Mouse (Mus musculus): ENCODE results near the gene Lmod1.

Lmod1 gene

GRCm38 (mm10) chr1:135324571-135324970 lies at the start of gene Lmod1:
Lmod1 (plus strand) TSS chr1:135324807.
- ChIA-PET CTCF (interaction anchor here in 3 of 4 experiments (0.5 to 1.2 kb wide), 5 partner anchors 34 to 523 kb away, joined by 3 to 4 read pairs (median 3); no protein-coding TSS in a partner anchor), POLR2A (interaction anchor here (0.5 to 4.8 kb wide), 19 partner anchors 11 to 406 kb away, joined by 3 to 35 read pairs (median 3); partner anchors contain the start of genes Timm17a (in 3 of the 4), Elf3 (in 2 of the 4) and Rnpep (in 1 of the 4))

- ChIA-PET POLR2A (interaction anchor here (0.6 to 4.5 kb wide), 11 partner anchors 12 to 1196 kb away, joined by 3 to 28 read pairs (median 4); partner anchors contain the start of genes Elf3 (in 1 of the 4) and Gpr37l1 (in 1 of the 4)), CTCF (interaction anchor here in 3 of 4 experiments (0.6 to 1.0 kb wide), 6 partner anchors 15 to 138 kb away, joined by 3 to 6 read pairs (median 3); no protein-coding TSS in a partner anchor)
These were observed 44.0 kb upstream of the Lmod1 start for GRCm38 (mm10) chr1:135280646-135281045.

GRCm38 (mm10) chr1:135281841-135282240 lies 42.8 kb upstream of the Lmod1 start:
- ChIA-PET POLR2A (interaction anchor here in 2 of 4 experiments (1.1 to 4.5 kb wide), 11 partner anchors 10 to 123 kb away, joined by 3 to 28 read pairs (median 6); partner anchors contain the start of genes Elf3 (in 1 of the 2) and Timm17a (in 1 of the 2)), CTCF (interaction anchor here in 3 of 4 experiments (0.6 to 1.1 kb wide), 3 partner anchors 20 to 222 kb away, joined by 3 read pairs; no protein-coding TSS in a partner anchor)

- POLR2A ChIA-PET = interaction anchor here (0.7 to 4.5 kb wide), 34 partner anchors 9 to 1286 kb away, joined by 3 to 28 read pairs (median 4); partner anchors contain the start of genes Elf3 (in 3 of the 4), Lmod1 (in 2 of the 4) and Timm17a (in 1 of the 4)
- CTCF ChIA-PET = interaction anchor here in 3 of 4 experiments (0.6 to 1.7 kb wide), 8 partner anchors 10 to 223 kb away, joined by 3 to 9 read pairs (median 3); no protein-coding TSS in a partner anchor
These were observed 41.9 kb upstream of the Lmod1 start for GRCm38 (mm10) chr1:135282536-135283286.

- ChIA-PET CTCF (interaction anchor here in 2 of 4 experiments (0.6 to 1.7 kb wide), 8 partner anchors 11 to 387 kb away, joined by 3 to 9 read pairs (median 3); no protein-coding TSS in a partner anchor), POLR2A (interaction anchor here (0.6 to 4.5 kb wide), 32 partner anchors 8 to 1286 kb away, joined by 3 to 28 read pairs (median 4); partner anchors contain the start of genes Elf3 (in 3 of the 4), Lmod1 (in 2 of the 4) and Timm17a (in 1 of the 4))
These were observed 41.3 kb upstream of the Lmod1 start for GRCm38 (mm10) chr1:135283287-135283825.

GRCm38 (mm10) chr1:135283826-135284291 lies 40.7 kb upstream of the Lmod1 start, which contains the start of gene Rnpep:
Rnpep (minus strand) TSS chr1:135284084.
- POLR2A ChIA-PET = interaction anchor here (0.6 to 4.5 kb wide), 29 partner anchors 10 to 1285 kb away, joined by 3 to 28 read pairs (median 4); partner anchors contain the start of genes Elf3 (in 3 of the 4), Lmod1 (in 2 of the 4) and Timm17a (in 1 of the 4)
- CTCF ChIA-PET = interaction anchor here in 2 of 4 experiments (0.9 to 1.7 kb wide), 6 partner anchors 22 to 386 kb away, joined by 3 to 9 read pairs (median 3); no protein-coding TSS in a partner anchor

GRCm38 (mm10) chr1:135286311-135286710 lies 38.3 kb upstream of the Lmod1 start:
- ChIA-PET POLR2A (interaction anchor here in 2 of 4 experiments (1.0 to 2.2 kb wide), 4 partner anchors 9 to 28 kb away, joined by 3 to 8 read pairs (median 4); partner anchors contain the start of genes Elf3 (in 1 of the 2) and Timm17a (in 1 of the 2)), CTCF (no interaction called here)

GRCm38 (mm10) chr1:135290908-135291307 lies 33.7 kb upstream of the Lmod1 start:
- POLR2A ChIA-PET = interaction anchor here in 1 of 4 experiments (1.4 kb wide), 1 partner anchor 8 kb away, joined by 6 read pairs; no protein-coding TSS in a partner anchor
- CTCF ChIA-PET = no interaction called here

- ChIA-PET CTCF (interaction anchor here in 1 of 4 experiments (1.1 kb wide), 1 partner anchor 139 kb away, joined by 3 read pairs; no protein-coding TSS in a partner anchor), POLR2A (interaction anchor here in 2 of 4 experiments (0.7 to 1.2 kb wide), 7 partner anchors 8 to 418 kb away, joined by 3 to 5 read pairs (median 3); no protein-coding TSS in a partner anchor)
These were observed 13.3 kb upstream of the Lmod1 start for GRCm38 (mm10) chr1:135311356-135311755.

GRCm38 (mm10) chr1:135312201-135312600 lies 12.4 kb upstream of the Lmod1 start:
- POLR2A ChIA-PET = interaction anchor here (0.8 to 3.0 kb wide), 32 partner anchors 9 to 417 kb away, joined by 3 to 38 read pairs (median 4); partner anchors contain the start of genes Lmod1 (in 3 of the 4), Elf3 (in 2 of the 4), Arl8a (in 1 of the 4) and Ube2t (in 1 of the 4)
- CTCF ChIA-PET = interaction anchor here in 2 of 4 experiments (1.2 kb wide), 2 partner anchors 56 to 140 kb away, joined by 3 to 4 read pairs; no protein-coding TSS in a partner anchor

- POLR2A ChIA-PET = interaction anchor here (0.6 to 3.0 kb wide), 59 partner anchors 10 to 1357 kb away, joined by 3 to 38 read pairs (median 4); partner anchors contain the start of genes Lmod1 (in 3 of the 4), Arl8a (in 2 of the 4), Elf3 (in 2 of the 4) and Rnpep (in 1 of the 4)
- CTCF ChIA-PET = interaction anchor here in 3 of 4 experiments (0.6 to 1.2 kb wide), 3 partner anchors 30 to 141 kb away, joined by 3 to 4 read pairs (median 3); no protein-coding TSS in a partner anchor
These were observed 11.1 kb upstream of the Lmod1 start, which contains the start of gene Timm17a for GRCm38 (mm10) chr1:135313284-135314031. Timm17a (minus strand) TSS chr1:135313778.

GRCm38 (mm10) chr1:135323367-135323901 lies 1.2 kb upstream of the Lmod1 start:
- CTCF ChIA-PET = no interaction called here

GRCm38 (mm10) chr1:135325934-135326333 lies 1.3 kb downstream of the Lmod1 start:
- CTCF ChIA-PET = interaction anchor here in 2 of 4 experiments (0.6 to 1.3 kb wide), 4 partner anchors 15 to 43 kb away, joined by 3 to 9 read pairs (median 4); no protein-coding TSS in a partner anchor
- POLR2A ChIA-PET = interaction anchor here (0.8 to 4.8 kb wide), 10 partner anchors 12 to 241 kb away, joined by 3 to 35 read pairs (median 4); partner anchors contain the start of genes Elf3 (in 2 of the 4) and Timm17a (in 2 of the 4)

More at GRCm38 (mm10) chr1:135323367-135323901, 1.2 kb upstream of the Lmod1 start:
- POLR2A ChIA-PET = interaction anchor here in 3 of 4 experiments (0.5 to 4.8 kb wide), 15 partner anchors 10 to 186 kb away, joined by 3 to 35 read pairs (median 4); partner anchors contain the start of genes Timm17a (in 2 of the 3) and Elf3 (in 1 of the 3)

- CTCF ChIA-PET = no interaction called here
- POLR2A ChIA-PET = interaction anchor here in 1 of 4 experiments (1.0 to 1.6 kb wide), 3 partner anchors 8 to 55 kb away, joined by 3 to 4 read pairs (median 3); no protein-coding TSS in a partner anchor
These were observed 3.8 kb downstream of the Lmod1 start for GRCm38 (mm10) chr1:135328368-135328767.

GRCm38 (mm10) chr1:135330578-135330977 lies 6.0 kb downstream of the Lmod1 start:
- POLR2A ChIA-PET = interaction anchor here in 3 of 4 experiments (0.6 to 1.1 kb wide), 4 partner anchors 13 to 552 kb away, joined by 3 read pairs; no protein-coding TSS in a partner anchor
- CTCF ChIA-PET = interaction anchor here in 3 of 4 experiments (0.5 to 0.7 kb wide), 4 partner anchors 13 to 259 kb away, joined by 3 to 7 read pairs (median 4); no protein-coding TSS in a partner anchor

- POLR2A ChIA-PET = no interaction called here
- CTCF ChIA-PET = no interaction called here
These were observed 17.3 kb downstream of the Lmod1 start for GRCm38 (mm10) chr1:135341947-135342346.

All from embryonic stem cell, embryonic (primary cell).